Mouse (Mus musculus) cerebellum, adult 18-20 months (tissue): ENCODE data around the gene Lamb3.

ENCODE experiments used
- DNase-seq, 2 experiments: peaks; one replicate each; pipeline ENCODE4 v3.0.0; 2021

Lamb3 gene

DNA sequence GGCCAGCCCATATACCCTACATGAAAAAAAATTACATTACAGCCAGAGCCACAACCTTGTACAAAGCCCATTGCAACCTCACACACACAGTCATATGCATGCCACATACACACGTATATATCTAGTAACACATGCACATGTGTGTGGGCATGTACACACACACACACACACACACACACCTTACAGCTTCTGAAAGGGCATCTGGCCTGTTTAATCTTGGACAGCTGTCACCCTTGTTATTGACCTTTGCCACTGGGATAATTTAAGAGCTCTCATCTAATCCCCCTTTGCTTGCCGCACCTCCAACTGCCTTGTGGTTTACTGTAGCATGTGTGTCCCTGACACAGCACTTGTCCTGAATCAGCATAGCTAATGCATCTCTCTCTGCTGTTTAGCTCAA is 3.7 kb upstream of the Lamb3 start:
- DNase-seq, result no peak

DNA sequence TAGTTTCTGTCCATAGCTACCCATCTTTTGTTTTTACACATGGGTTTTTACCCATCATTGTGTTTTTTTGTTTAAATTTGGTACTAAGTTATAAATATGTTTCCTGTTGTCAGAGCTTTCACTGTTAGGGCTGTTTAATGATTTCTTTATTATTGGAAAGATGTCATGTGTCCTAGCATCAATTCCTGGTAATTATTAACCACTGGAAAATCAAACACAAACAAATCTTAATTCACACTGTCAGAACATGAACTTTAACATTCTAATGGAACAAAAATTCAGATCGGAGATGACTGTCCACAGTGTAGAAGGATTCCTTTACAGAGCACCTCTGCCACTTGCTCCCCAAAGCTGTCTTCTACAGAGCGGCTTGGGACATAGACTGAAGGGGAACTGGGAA is 2.1 kb upstream of the Lamb3 start:
- DNase-seq, result no peak

DNA sequence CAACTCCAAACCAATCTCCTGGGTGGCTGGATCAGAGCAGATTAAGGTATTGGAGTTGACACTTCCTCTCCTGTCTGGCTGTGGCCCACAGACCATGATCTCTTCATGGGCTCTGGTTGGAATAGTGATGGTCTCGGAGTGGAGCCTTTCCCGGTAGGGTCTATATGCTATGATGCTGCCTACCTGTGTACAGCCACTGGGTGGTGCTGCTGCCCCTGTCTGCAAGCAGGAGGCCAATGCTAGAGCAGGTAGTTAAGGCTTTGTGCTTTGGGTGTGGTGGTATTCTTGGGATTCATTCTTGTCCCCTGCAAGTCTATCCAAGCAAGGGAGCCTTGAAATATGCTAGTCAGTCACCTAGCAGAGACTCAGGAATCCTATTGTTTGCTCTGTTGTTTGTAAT is 679 bp downstream of the Lamb3 start:
- DNase-seq, result peak; percentile 60 to 64

DNA sequence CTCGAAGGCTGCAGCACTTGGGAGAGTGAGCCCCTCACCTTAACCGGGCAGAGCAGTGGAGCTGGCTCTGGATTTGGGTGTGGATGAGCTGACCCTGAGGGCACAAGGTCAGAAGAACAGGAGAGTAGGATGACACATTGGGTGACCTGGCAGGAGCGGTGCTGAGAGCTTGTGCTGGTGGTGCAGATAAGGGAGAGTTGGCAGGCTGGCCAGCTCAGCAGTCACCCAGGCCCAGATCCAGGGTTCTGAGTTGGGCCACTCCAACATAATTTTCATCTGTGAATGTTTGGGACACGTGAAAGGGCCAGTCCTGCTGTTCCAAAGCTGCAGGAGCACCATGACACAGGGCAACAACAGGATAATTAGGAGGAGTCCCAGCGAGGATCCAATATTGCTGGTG is 3.9 kb downstream of the Lamb3 start:
- no peak for DNase-seq

DNA sequence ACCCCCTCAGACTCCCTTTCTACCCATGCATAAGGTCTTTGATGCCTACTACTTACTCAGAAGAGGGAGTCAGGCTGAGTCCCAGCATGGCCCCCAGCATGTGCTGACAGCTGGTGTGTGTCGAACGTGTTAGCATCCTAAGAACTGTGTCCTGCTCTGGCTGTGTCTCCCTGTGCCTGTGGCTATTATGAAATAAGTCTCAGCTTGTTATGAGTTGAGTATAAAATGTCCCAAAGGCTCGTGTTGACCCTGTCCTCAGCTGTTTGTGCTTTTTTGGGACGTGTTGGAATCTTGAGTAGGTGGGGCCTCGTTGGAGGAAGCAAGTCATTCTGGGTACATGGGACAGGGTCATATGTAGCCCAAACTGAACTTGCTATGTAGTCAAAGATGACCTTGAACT is 6.6 kb downstream of the Lamb3 start:
- no peak for DNase-seq

DNA sequence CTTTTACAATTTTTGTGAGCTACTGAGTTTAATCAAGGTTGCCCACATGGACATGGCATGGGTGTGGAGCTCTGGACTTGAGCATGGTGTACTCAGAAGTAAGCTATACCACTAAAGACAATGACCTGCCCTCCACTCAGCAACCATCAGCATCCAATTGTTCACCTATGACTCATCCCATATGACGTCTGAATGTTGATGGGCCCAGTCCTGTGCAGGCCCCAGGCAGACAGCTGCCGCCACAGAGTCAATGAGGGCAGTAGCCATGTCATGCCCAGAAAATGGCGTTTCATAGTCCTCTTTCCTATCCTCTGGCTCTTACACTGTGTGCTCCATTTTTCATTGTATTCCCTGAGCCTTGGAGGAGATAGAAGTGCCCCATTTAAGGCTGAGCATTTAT is 8.5 kb downstream of the Lamb3 start:
- no peak for DNase-seq

DNA sequence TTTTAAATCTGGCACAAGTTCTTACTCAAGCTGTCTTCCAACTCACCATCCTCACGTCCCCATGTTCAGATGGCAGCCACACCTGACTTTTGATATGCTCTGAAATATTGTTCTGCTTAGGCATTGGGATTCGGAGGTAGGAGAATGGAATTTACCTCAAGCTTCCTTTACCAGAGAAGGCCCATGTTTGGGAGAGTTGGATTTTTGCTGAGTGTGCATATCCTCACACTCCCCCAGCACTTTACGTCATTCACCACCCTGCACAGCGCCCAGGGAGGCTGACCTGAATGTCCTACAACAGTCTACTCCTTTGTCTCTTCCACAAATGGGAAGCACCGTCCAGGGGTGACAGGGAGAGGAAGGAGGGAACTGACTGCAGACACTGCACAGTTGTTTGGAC is 12.9 kb downstream of the Lamb3 start:
- DNase-seq, result no peak

DNA sequence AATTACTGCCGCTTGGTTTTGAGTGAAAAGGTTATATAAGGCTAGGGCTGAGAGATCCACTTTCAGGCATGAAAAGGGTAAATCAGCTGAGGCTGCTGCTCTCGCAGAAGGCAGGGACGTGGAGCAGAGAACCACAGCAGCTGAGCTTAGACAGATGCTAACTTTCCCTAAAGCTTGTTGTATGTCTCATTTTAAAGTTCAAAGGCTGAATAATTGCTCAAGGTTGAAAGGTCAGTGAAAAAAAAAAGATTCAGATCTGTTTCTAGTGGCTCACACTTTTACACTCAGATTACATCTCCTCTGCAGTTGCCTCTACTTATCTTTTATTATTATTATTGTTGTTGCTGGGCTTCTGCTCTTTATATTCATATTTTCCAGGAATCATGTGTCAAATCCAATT is 18.0 kb downstream of the Lamb3 start:
- no peak for DNase-seq

DNA sequence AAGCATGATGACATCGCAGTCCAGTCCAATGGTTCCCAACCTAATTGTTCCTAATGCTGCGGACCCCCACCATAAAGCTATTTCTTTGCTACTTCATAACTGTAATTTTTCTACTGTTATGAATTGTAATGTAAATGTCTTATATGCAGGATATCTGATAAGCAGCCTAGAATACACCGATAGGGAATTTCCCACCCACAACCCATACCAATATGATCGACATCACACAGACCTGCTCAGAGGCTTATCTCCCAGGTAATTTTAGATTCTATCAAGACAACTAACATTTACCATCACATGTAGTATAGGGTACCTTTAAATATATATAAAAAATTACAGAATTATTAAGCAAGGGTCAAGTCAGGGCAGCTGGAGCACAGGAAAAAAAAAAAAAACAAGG is 18.6 kb downstream of the Lamb3 start:
- DNase-seq, result no peak

DNA sequence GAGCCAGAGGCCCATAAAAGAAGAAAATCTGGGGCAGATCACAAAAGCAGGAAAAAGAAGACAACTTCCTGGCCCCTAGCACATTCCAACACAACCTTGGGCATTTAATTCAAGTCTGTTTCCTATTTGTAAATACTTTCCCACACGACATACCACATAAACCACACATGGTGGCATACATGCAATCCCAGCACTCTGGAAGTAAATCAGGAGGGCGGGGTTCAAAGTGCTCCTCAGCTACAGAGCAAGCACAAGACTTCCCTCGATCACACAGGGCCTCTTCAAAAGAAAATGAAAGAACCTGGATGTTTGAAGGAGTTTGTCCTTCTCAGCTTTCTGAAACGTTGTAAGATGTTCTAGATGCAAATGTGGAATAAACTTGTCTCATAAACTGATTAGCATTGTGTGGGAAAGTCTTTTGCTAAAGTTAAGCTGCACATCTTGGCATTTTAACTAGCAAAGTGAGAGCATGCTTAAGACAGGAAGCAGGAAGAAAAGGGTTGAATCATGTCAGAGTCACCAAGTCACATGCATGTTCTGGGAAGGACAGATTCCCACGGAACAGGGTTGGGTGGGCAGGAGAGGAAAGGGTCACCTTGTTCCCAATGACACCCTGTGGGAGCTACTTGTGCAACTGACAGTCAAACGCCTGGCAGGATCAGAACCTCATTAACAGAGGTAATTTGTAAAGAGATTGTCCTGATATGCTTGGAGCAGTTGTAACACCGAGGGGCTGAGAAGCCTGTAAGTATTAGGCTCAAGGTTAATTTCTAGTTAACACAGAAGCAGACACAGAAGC is 19.4 kb downstream of the Lamb3 start:
- DNase-seq, result no peak

DNA sequence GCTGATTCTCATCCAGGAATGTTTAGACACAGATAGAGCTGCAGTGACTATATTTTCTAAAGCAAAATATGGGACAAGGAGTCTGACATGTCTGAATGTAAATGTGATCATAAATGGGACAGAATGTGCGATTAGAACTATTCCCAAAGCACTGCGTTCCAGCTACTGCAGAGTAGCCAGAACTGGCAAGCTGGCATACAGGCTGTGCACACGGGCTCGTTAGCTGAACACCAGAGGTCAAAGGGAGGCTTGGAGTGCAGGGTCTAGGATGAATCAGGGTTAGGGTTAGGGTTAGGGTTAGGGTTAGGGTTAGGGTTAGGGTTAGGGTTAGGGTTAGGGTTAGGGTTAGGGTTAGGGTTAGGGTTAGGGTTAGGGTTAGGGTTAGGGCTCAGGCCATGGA is 20.0 kb downstream of the Lamb3 start:
- DNase-seq, result no peak

DNA sequence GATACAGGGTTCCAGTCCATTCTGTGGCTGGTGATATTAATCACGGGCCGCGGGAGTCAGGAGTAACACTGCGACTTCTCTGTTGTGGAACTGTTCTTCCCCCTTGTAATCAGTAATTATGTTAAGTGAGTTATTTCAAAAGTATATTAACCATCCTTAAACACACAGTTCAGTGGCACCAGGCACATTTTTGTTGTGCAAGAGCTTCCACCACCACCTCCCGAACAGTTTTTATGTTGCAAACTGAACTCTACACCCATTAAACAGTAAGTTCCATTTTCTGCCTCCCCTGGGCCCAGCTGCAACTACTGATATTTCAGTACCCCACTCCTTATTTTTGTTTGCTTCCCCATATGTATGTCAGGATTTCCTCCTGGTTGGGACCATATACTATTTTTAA is 22.1 kb downstream of the Lamb3 start:
- no peak for DNase-seq

DNA sequence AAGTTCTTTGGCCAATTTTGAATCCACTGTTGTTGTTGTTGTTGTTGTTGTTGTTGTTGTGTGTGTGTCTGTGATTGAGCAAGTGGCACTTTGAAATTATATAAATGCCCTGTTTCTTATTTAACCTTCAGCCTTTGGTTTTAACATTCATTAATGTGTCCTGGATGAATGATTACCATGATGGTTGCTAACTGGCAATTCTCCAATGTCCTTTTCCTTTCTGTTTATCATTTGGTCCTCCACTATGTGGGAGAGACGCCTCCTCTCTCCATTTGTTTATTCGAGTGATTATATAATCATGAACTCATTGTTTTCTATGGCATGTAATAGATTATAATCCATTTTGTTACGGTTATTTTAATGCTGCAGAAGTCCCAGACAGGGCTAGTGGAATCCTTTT is 23.0 kb downstream of the Lamb3 start:
- DNase-seq, result no peak

DNA sequence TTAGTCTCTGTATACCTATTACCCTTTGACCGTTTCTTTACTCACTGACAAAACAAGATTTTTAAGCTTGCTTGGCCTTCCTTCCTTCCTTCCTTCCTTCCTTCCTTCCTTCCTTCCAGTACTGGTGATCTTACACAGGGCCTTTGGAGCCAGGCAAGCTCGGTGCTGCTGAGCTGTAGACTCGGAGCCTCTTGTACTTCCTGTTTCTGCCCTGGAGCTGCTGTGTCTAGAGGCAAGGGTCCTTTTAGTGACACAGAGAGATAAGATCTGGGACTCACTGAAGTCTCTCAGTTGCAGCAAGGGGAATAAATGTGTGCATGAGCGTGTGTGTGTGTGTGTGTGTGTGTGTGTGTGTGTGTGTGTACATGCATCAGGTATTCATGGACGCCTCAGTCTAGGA is 23.4 kb downstream of the Lamb3 start:
- no peak for DNase-seq

DNA sequence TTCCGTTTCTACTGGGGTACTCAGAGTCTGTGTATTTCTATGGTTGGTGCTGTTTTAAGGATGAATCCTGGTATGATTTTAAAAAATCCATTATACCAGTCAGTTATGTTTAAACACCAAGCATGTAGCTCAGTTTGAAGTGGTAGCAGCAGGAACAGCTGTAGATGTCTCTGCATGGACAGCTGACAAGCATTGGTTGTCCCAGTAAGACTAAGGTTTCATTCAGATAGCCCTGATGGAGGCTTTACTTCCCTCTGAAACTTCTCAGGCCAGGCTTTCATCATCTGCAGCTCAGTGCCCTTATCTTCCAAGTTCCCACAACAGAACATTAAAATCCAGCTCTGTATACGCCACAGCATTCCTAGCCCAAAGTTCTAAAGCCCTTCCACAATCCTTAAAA is 25.2 kb downstream of the Lamb3 start:
- DNase-seq, result no peak

DNA sequence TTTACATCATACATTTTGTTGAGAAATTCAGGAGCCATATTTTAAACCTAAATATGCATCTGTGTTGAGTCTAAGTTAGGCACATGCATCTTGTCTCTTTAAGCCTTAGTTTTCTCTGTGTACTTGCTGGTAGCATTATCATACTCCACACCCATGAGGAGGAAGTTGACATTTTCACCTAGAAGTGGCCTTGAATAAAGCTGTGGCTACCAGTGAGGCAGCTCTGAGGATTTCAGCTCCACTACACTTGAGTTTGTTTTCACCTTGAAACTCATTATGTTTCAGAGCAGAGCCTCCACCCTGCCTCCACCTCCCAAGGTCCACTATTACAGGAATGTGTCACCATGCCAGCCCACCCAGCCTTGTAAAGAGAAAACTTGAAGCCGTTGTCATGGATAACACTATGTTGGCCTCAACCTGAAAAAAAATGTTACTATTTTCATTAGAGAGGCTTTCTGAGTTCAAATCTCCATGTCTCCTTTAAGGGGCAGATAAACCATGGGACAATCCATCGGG is 26.7 kb downstream of the Lamb3 start:
- DNase-seq, result no peak

DNA sequence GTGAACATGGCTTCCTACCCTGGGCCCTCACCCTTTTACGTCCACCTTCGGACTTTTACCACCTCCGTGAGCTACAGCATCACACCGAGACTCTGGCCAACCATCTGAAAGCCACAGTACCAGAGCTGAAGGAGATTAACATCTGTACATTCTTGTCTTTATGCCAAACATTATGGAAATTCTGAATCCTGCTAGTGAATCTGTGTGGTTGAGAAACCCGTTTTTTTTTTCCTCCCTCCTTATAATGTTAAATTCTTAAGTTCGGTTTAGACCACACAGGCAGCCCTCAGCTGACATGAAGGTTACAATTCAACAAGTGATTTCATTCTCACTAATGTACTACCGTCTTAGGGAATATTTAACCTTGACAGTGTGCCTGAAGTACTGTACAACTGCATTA is 27.4 kb downstream of the Lamb3 start:
- no peak for DNase-seq

DNA sequence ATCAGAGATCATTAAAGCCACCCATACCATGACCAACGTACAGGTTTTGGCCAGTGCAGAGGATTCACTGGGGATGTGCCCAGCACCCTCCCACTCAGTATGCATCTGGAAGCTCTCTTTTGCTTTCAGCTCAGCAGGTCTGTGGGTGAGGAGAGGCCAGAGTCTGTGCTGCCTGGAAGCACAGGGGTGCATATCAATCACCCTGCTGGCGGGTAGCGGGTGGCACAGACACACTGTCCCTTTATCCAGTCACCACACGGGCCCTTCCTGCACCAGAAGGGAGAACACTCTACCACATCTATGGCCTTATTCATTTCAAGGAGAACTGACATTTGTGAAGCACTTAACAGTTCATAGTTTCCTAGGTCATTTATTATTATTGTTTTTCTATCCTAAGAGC is 30.9 kb downstream of the Lamb3 start:
- no peak for DNase-seq

DNA sequence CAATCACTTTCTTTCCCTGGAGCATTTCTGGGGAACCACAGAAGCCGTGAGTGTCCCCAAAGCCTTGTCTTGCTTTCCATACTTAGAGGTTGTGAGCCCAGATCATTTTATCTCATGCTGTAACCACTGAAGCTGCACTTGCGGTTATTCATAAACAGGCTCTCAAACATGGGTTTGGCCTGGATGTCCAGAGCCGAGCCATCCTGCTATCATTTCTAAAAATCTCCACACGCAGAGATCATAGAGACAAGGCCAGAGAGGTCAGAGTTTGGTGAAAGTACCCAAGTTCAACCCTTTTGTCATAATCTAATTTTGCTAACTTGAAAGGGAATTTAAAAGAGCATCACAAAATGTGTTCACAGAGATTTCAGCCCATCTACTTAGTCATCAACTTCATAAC is 33.9 kb downstream of the Lamb3 start:
- DNase-seq, result no peak

DNA sequence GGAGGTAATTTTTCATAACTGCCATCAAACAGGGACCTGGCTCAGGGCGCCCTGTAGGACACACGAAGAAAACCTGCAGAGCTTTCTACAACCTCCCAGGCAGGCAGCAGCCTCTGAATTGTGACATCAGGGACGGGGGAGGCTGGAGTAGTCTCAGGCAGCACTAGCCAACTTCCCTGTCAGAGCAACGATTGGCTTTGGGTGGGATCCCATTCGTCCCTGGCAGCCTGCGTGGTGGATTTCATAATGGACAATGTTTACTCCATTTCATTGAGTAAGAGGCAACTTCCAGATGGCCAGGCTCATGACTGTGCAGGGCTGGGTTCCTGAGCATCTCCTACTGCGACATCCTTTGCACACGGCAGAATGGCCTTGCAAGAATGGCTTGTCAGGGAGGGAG is 34.7 kb downstream of the Lamb3 start:
- DNase-seq, result peak; percentile 90 to 93

DNA sequence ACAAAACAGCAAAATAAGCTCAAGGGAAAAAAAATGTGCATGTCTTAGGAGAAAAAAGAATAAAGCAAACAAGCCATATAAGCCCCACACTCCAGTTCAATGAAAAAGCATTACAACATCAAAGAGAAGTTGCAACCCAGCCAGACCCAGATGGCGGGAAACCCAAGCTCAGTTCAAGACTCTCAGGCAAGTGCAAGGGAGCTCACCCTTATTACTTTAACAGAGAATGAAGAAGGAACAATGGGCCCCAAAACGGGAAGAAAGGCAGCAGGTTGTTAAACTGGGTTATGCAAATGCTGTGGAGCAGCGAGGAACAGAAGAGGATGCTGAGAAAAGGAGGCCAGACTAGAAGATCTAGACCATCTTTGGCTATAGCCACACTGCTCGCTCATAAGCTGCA is 35.4 kb downstream of the Lamb3 start:
- DNase-seq, result no peak

DNA sequence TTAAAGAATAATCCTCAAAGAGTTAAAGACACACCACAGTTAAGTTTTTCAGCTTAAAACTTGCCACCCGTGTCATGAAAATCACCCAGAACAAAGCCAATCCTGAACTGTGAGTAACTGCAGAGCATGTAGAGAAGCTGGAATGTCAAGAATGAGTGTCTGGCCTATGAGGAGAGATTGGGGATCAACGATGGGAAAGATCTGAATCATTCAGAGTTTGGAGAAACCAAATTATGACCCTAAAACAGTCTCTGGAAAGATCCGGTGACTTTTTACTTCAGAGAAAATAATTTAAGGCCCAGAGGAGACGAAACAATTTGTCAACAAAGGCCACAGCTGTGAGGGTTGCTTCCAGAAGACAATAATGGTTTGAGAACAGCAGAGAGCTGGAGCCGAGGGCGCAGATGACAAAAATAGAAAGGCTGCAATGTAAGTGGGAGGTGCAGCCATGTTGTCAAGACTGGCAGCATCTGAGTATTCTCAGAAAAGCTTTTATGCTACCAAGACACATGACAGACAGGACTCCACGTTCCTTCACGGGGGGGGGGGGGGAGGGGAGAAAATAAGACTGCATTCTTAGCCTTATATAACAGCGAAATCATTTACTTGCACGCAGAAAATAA is 36.2 kb downstream of the Lamb3 start:
- no peak for DNase-seq

DNA sequence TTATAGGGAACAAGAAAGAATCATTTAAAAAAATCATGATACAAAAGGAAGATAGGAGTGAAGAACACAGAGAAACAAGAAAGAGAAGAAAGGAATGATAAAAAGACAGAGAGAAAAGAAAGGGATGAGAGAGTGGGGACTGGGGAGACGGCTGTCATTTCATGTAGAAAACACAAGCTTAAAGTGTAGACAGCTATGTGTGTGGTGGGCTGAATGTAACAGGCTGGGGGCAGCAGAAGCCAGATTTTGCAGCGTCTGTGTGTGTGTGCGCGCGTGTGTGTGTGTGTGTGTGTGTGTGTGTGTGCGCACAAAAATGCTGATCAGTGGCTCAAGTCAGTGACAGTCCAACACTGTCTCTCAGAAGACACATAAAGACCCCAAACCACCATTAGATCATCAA is 36.7 kb downstream of the Lamb3 start:
- DNase-seq, result no peak

DNA sequence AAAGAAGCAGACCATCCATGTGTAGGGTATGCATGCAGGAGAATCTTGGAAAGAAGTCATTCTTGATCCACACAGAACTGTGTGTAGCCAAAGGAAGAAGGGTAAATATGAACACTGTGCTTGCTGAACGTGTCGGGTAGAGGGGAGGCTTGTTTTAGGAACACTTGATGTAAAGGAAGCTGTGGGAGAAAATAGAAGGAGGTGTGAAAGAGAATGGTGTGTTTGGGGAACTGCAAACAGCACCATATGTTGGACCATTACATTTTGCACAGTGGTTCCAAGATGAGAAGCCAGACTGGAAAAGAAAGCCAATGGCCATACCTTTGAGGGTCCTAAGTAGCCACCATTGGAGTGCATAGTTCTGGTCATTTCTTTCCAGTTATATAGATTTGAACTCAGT is 42.5 kb downstream of the Lamb3 start:
- no peak for DNase-seq

DNA sequence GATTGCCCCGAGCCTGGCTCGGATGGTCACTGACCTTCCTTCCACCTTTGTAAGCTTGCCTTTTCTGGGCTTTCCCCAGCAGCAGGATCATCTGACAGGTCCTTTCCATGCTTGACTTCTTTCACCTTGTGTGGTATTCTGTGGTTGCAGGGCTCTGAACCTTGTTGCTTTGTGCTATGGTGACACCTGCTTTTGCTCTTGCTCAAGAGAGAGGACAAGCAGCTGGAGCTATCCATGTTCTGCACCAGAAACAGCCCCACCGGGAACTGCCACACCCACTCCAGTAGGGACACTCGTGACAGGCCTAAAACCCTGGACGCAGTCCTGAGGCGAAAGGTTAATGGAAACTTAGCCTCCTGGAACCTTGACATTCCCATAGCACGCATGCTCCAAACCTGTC is 43.9 kb downstream of the Lamb3 start:
- no peak for DNase-seq
